Mouse (Mus musculus) heart, postnatal 0 days (tissue): ENCODE data around the gene Sv2b. TPM values are rescaled to one million over a fixed set of nuclear protein-coding genes. Genes with fewer than 3 reads are reported as not detected.
"Not testable (repeated sequence)": the region's sequence is repeated elsewhere in the genome, so short reads cannot be mapped to it uniquely, and the experiment has no call there.

Experiments
- ATAC-seq: fragments of 200-750 bp; cut with Nextera tagmentation; 2 replicates; pipeline ENCODE4 v1.8.0; 2017; ENCODE audit warnings: low read depth, moderate number of reproducible peaks, moderate library complexity; ENCODE audit not compliant: insufficient read depth
- DNase-seq: peaks from one replicate; pipeline ENCODE4 v3.0.0-alpha.2; 2016; ENCODE audit warnings: low spot score
- H3K27ac ChIP-seq: fragments of 300-500 bp; sonication (generic); 2 replicates; pipeline ENCODE4 v1.5.1; 2014; ENCODE audit warnings: low read depth, mild to moderate bottlenecking
- H3K27me3 ChIP-seq: fragments of 300-500 bp; sonication (generic); 2 replicates; pipeline ENCODE4 v1.6.1; 2014; ENCODE audit warnings: low read length, mixed read lengths; ENCODE audit not compliant: control insufficient read depth, insufficient read depth
- H3K36me3 ChIP-seq: fragments of 300-500 bp; sonication (generic); replicated peaks from 2 replicates; pipeline ENCODE4 v1.6.1; 2014; ENCODE audit warnings: low read length, mixed read lengths; ENCODE audit not compliant: control insufficient read depth, insufficient read depth
- H3K4me1 ChIP-seq: fragments of 300-500 bp; sonication (generic); 2 replicates; pipeline ENCODE4 v1.6.1; 2014; ENCODE audit warnings: antibody characterized with exemption; ENCODE audit not compliant: control insufficient read depth, insufficient read depth
- H3K4me2 ChIP-seq: fragments of 300-500 bp; sonication (generic); 2 replicates; pipeline ENCODE4 v1.6.1; 2014; ENCODE audit warnings: low read depth, mild to moderate bottlenecking, low read length, moderate library complexity
- H3K4me3 ChIP-seq: fragments of 300-500 bp; sonication (generic); 2 replicates; pipeline ENCODE4 v1.5.1; 2014; ENCODE audit warnings: low read depth, low read length
- H3K9ac ChIP-seq: fragments of 300-500 bp; sonication (generic); replicated peaks from 2 replicates; pipeline ENCODE4 v1.6.1; 2014; ENCODE audit warnings: low read depth, low read length, mixed read lengths
- H3K9me3 ChIP-seq: fragments of 300-500 bp; sonication (generic); replicated peaks from 2 replicates; pipeline ENCODE4 v1.6.1; 2016; ENCODE audit warnings: low read length; ENCODE audit not compliant: control insufficient read depth
- CTCF ChIP-seq: IDR thresholded peaks from 2 replicates; pipeline ENCODE4 v1.5.1; 2016; ENCODE audit warnings: antibody characterized with exemption, control low read depth, low read depth
- EP300 ChIP-seq: IDR thresholded peaks from 2 replicates; pipeline ENCODE4 v1.6.1; 2016; ENCODE audit warnings: antibody characterized with exemption, low read depth
- WGBS: fragments of 180-500 bp; shearing (Covaris S2); extraction: QIAGEN DNeasy Blood & Tissue Kit; methylation state at CpG from one replicate; pipeline ENCODE4 v1.1.7; 2014; 5-methylcytosine and 5-hydroxymethylcytosine counted together
- polyA plus RNA-seq: library from polyadenylated mRNA; unstranded; fragments of >200 nt; fragmentation: Nextera tagmentation; extraction: Ambion mirVana; gene quantifications from 2 replicates; pipeline ENCODE4 v1.2.1, GENCODE M21; 2015
- total RNA-seq: library from RNA; depleted of rRNA; stranded (reverse); fragments of >200 nt; gene quantifications from 2 replicates; pipeline ENCODE4 v1.2.3, GENCODE M21; 2014; ENCODE audit warnings: low replicate concordance

Sv2b gene
- total and polyA plus RNA-seq, 2 experiments from 2014 or later = 0.23 to 0.73 TPM

- Histone ChIP-seq H3K4me1 (no peaks in the 10 kb centered on the region), H3K4me2 (no peak overlapping the region), H3K9me3 (no peaks in the 10 kb centered on the region), H3K9ac (no peak overlapping the region), H3K27ac (no peak overlapping the region), H3K27me3 (no peaks in the 10 kb centered on the region), H3K4me3 (no peak overlapping the region), H3K36me3 (no peaks in the 10 kb centered on the region)
- DNase-seq (no peak), ATAC-seq (no peak)
- TF ChIP-seq CTCF = no peak
- no peak for TF ChIP-seq EP300
- 72% methylated on average over 3 of the region's 3 CpGs for WGBS
These were observed 102.4 kb downstream of the Sv2b start for GRCm38 (mm10) chr7:75206671-75207070.

DNA sequence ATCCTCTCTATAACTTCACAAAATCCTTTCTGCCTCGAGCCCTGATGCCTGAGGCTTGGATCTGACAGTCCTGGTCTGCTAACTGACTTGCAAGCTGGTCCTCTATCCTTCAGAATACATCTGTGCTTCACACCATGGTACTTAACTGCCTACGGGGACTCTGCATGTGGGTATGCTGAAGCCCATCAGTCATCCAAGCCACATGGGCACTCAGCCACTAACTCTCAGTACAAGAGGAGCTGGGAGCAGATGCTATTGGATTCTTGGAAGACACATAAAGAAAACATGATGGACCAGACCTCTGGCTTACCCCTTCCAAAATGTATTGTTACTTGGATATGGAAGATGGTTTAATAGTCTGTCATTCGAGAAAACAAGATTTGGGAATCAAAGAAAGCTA is 103.7 kb downstream of the Sv2b start:
- Histone ChIP-seq H3K36me3 (no peaks in the 10 kb centered on the region), H3K27ac (no peak overlapping the region), H3K4me2 (no peak overlapping the region), H3K27me3 (no peaks in the 10 kb centered on the region), H3K9ac (no peak overlapping the region), H3K4me1 (no peaks in the 10 kb centered on the region), H3K4me3 (no peak overlapping the region), H3K9me3 (no peaks in the 10 kb centered on the region)
- no peak for DNase-seq
- TF ChIP-seq CTCF (no peak), EP300 (no peak)
- ATAC-seq = no peak
- WGBS = 73% methylated on average over 3 of the region's 3 CpGs

DNA sequence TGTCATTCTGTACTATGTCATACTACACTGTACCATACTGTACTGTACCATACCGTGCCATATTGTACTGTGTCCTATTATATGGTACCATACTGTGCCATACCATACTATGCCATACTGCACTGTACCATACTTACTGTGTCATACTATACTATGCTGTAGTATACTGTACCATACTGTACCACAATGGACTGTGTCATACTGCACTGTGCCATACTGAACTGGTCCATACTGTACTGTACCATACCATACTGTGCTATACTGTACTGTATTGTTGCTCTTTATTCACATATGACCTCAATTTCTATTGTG is 114.2 kb downstream of the Sv2b start:
- H3K9ac ChIP-seq, H3K9me3 ChIP-seq, DNase-seq, H3K36me3 ChIP-seq, H3K27ac ChIP-seq, H3K27me3 ChIP-seq, H3K4me2 ChIP-seq, H3K4me3 ChIP-seq, ATAC-seq, H3K4me1 ChIP-seq: not testable (repeated sequence)
- WGBS = 97% methylated on average over 1 of the region's 1 CpGs

- ATAC-seq (no peak), DNase-seq (no peak)
- TF ChIP-seq EP300 = no peak
- TF ChIP-seq CTCF = no peak
- no peaks in the 10 kb centered on the region for H3K9me3 ChIP-seq
- 82% methylated on average over 4 of the region's 4 CpGs for WGBS
- no peaks in the 10 kb centered on the region for H3K27me3 ChIP-seq
- H3K27ac ChIP-seq = no peak overlapping the region
- H3K9ac ChIP-seq = no peak overlapping the region
- H3K4me3 ChIP-seq = no peak overlapping the region
- H3K4me1 ChIP-seq = no peaks in the 10 kb centered on the region
- no peak overlapping the region for H3K4me2 ChIP-seq
- H3K36me3 ChIP-seq = no peaks in the 10 kb centered on the region
These were observed 114.7 kb downstream of the Sv2b start for GRCm38 (mm10) chr7:75194158-75194918.

- 84% methylated on average over 3 of the region's 3 CpGs for WGBS
- Histone ChIP-seq H3K27me3 (no peaks in the 10 kb centered on the region), H3K9me3 (no peaks in the 10 kb centered on the region), H3K4me3 (no peak overlapping the region), H3K9ac (no peak overlapping the region), H3K4me1 (no peaks in the 10 kb centered on the region), H3K36me3 (no peaks in the 10 kb centered on the region), H3K4me2 (no peak overlapping the region), H3K27ac (no peak overlapping the region)
- ATAC-seq = no peak
- TF ChIP-seq EP300 = no peak
- no peak for TF ChIP-seq CTCF
- DNase-seq = no peak
These were observed 118.9 kb downstream of the Sv2b start for GRCm38 (mm10) chr7:75190192-75190591.

DNA sequence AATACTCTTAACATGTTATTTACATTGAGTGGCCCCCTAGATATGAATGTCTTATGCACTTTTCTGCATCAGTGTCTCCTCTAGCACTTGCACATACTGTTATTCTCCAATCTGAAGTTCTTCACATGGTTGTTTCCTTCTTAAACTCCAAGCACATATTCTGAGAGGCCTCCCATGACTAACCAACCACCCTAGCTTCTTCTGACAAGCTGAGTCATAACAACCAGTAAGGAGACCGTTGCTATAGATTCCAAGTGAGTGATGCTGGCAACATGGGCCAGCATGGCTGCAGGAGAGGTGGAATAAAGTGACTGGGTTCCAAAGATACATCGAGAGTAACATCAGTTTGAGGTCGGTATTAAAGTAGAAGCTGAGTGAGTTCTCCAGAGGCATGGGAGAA is 134.0 kb downstream of the Sv2b start:
- Histone ChIP-seq H3K27ac (no peak overlapping the region), H3K9me3 (no peaks in the 10 kb centered on the region), H3K9ac (no peak overlapping the region), H3K27me3 (no peaks in the 10 kb centered on the region), H3K36me3 (no peaks in the 10 kb centered on the region), H3K4me3 (no peak overlapping the region), H3K4me2 (no peak overlapping the region), H3K4me1 (no peaks in the 10 kb centered on the region)
- ATAC-seq (no peak), DNase-seq (no peak)
- 80% methylated on average over 3 of the region's 3 CpGs for WGBS
- no peak for TF ChIP-seq EP300
- no peak for TF ChIP-seq CTCF
